Mouse (Mus musculus) intestine, embryonic 15.5 days (tissue): ENCODE measurements around the gene Dmrtb1. TPM values are rescaled to one million over a fixed set of nuclear protein-coding genes. Genes with fewer than 3 reads are reported as not detected.

ENCODE experiments used
- ATAC-seq: fragments of 200-750 bp; cut with Nextera tagmentation; 2 replicates; pipeline ENCODE4 v1.8.0; 2017; ENCODE audit warnings: moderate TSS enrichment, moderate library complexity
- H3K27ac ChIP-seq: fragments of 300-500 bp; sonication (generic); 2 replicates; pipeline ENCODE4 v1.5.1; 2015; ENCODE audit warnings: mild to moderate bottlenecking, inconsistent platforms
- H3K27me3 ChIP-seq: fragments of 300-500 bp; sonication (generic); replicated peaks from 2 replicates; pipeline ENCODE4 v1.6.1; 2015; ENCODE audit warnings: inconsistent platforms
- H3K36me3 ChIP-seq: fragments of 300-500 bp; sonication (generic); 2 replicates; pipeline ENCODE4 v1.6.1; 2015; ENCODE audit warnings: inconsistent platforms
- H3K4me1 ChIP-seq: fragments of 300-500 bp; sonication (generic); replicated peaks from 2 replicates; pipeline ENCODE4 v1.6.1; 2015; ENCODE audit warnings: inconsistent platforms
- H3K4me2 ChIP-seq: fragments of 300-500 bp; sonication (generic); replicated peaks from 2 replicates; pipeline ENCODE4 v1.6.1; 2015; ENCODE audit warnings: mild to moderate bottlenecking, inconsistent platforms
- H3K4me3 ChIP-seq: fragments of 300-500 bp; sonication (generic); replicated peaks from 2 replicates; pipeline ENCODE4 v1.5.1; 2015; ENCODE audit warnings: inconsistent platforms
- H3K9ac ChIP-seq: fragments of 300-500 bp; sonication (generic); 2 replicates; pipeline ENCODE4 v1.6.1; 2015; ENCODE audit warnings: inconsistent platforms
- H3K9me3 ChIP-seq: fragments of 300-500 bp; sonication (generic); 2 replicates; pipeline ENCODE4 v1.6.1; 2016; ENCODE audit warnings: inconsistent platforms
- WGBS: fragments of 180-500 bp; shearing (Covaris S2); methylation state at CpG from one replicate; pipeline ENCODE4 v1.1.7; 2015; 5-methylcytosine and 5-hydroxymethylcytosine counted together
- polyA plus RNA-seq: library from polyadenylated mRNA; unstranded; fragments of >200 nt; fragmentation: Nextera tagmentation; extraction: Ambion mirVana; gene quantifications from 2 replicates; pipeline ENCODE4 v1.2.1, GENCODE M21; 2015

Gene Dmrtb1
- polyA plus RNA-seq, 1 experiment from 2014 or later, result not detected

DNA sequence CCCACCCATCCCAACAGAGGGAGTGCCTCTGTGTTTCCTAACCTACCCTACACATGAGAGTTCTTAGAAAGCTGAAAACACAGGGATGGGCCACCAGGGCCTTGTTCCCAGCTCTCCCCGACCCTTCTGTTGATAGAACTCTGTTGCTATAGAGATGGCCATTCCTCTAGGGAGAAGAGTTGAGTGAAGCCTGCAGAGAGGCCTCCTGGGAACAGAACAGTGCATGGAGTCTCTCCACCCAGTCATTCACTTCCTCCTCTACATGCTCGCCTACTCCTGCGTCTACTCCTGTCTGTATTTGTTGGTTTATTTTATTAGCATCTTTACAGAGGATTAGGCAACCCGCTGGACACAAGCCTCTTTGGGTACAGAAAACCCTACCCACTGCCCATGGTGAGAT is 22.9 kb upstream of the Dmrtb1 start:
- Histone ChIP-seq H3K9me3 (no peaks in the 10 kb centered on the region), H3K36me3 (no peaks in the 10 kb centered on the region), H3K9ac (no peak overlapping the region), H3K4me2 (no peak overlapping the region), H3K27ac (no peak overlapping the region), H3K4me3 (no peak overlapping the region), H3K27me3 (no peaks in the 10 kb centered on the region), H3K4me1 (no peaks in the 10 kb centered on the region)
- ATAC-seq, result no peak
- WGBS, result 68% methylated on average over 4 of the region's 4 CpGs

DNA sequence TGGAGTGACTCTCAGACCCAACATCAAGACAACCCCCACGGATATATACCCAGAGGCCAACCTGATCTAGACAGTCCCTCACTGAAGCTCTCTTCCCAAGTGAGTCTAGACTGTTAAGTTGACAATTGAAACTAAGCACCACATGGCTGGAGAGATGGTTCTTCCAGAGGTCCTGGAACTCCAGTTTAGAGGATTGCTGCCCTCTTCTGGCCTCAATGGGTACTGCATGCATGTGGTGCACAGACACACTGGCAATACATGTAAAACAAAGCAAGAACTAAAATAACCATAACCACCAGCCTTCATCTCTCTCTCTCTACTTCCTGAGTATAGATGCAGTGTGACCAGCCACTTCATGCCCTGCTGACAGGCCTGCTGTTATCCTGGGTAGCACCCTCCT is 20.2 kb upstream of the Dmrtb1 start:
- H3K9me3 ChIP-seq, result no peaks in the 10 kb centered on the region
- ATAC-seq, result no peak
- H3K4me1 ChIP-seq, result no peaks in the 10 kb centered on the region
- H3K27ac ChIP-seq, result no peak overlapping the region
- H3K4me2 ChIP-seq, result no peak overlapping the region
- H3K27me3 ChIP-seq, result no peaks in the 10 kb centered on the region
- H3K4me3 ChIP-seq, result no peak overlapping the region
- H3K9ac ChIP-seq, result no peak overlapping the region
- no peaks in the 10 kb centered on the region for H3K36me3 ChIP-seq
- 82% methylated on average over 1 of the region's 1 CpGs for WGBS

DNA sequence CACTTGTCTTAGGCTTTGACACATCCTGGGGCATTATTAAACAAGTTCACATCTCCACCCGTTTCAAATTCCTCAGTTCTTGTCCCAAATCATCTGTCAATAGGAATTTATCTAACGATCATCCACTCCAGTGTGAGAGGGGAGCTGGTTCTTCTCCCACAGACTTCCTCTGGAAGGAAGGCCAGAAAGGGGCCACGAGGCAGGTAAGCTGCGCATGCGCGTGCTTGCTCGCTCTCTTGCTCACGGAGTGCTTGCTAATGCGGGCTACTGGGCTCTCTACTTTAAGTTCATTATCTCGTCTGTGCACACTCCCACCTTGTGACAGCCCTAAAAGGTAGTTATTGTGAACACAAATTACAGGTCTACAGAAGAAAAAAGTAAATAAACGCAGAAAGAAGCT is 17.6 kb upstream of the Dmrtb1 start:
- no peaks in the 10 kb centered on the region for H3K36me3 ChIP-seq
- H3K9ac ChIP-seq, result no peak overlapping the region
- H3K4me2 ChIP-seq, result no peak overlapping the region
- no peaks in the 10 kb centered on the region for H3K9me3 ChIP-seq
- no peaks in the 10 kb centered on the region for H3K27me3 ChIP-seq
- H3K4me3 ChIP-seq, result no peak overlapping the region
- 74% methylated on average over 11 of the region's 11 CpGs for WGBS
- ATAC-seq, result no peak
- no peak overlapping the region for H3K27ac ChIP-seq
- no peaks in the 10 kb centered on the region for H3K4me1 ChIP-seq

DNA sequence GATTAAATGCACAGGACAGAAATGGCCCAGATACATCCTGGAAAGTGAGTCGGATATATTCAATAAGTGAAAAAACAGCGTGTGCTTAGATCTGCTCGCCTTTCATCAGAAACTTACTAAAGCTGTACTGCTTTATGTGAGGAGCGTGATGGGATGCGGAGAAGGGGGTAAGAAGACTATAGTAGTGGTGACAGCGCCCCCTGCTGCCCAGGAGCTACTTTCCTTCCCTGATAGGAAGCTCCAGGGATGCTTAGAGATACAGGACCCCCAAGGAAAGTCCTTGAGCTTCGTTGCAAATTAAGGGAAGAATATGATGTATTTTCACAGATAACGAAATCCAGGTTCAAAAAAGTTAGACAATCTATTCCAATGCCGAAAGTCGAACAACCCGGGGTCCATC is 17.1 kb upstream of the Dmrtb1 start:
- no peaks in the 10 kb centered on the region for H3K4me1 ChIP-seq
- no peaks in the 10 kb centered on the region for H3K27me3 ChIP-seq
- ATAC-seq, result no peak
- H3K4me2 ChIP-seq, result no peak overlapping the region
- 34% methylated on average over 11 of the region's 11 CpGs for WGBS
- H3K9me3 ChIP-seq, result no peaks in the 10 kb centered on the region
- no peak overlapping the region for H3K4me3 ChIP-seq
- H3K27ac ChIP-seq, result no peak overlapping the region
- no peaks in the 10 kb centered on the region for H3K36me3 ChIP-seq
- no peak overlapping the region for H3K9ac ChIP-seq

DNA sequence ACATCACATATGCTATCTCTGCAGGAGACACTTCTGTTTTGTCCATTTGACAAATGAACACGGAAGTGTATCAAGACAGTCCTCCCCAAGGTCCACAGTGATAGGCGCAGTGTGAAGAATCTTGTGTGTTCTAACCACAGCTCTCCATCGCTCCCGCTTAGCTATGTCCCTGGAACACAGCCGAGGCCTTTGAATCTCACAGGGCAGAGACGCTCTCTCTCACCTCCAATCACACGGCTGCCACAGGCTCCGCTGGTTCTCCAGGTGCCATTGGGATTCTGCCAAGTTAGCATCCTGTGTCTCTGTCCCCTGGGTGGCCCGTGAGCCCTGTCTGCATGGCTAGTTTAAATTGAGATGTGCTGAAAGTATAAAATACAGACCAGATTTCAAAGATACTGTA is 15.2 kb upstream of the Dmrtb1 start:
- ATAC-seq, result no peak
- 82% methylated on average over 9 of the region's 9 CpGs for WGBS

DNA sequence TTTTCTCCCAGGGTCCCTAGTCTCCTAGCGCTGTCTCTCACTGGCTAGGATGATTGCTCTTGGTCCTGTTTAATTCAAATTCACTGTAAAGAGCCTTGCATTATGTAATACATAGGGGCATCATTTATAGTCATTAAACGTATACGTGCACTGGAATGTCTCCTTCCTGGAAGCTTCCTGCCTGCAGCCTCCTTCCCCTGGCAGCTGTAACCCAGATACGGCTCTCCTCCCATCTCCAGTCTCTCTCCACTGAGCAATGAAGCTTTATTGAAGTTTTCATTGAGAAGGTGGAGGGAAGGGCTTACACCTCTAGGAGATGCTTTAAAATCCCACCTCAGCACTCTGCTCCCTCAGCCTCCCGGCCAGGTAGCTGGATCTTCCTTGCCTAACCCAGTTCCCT is 9.8 kb upstream of the Dmrtb1 start:
- Histone ChIP-seq H3K4me2 (no peak overlapping the region), H3K9ac (no peak overlapping the region), H3K36me3 (no peaks in the 10 kb centered on the region), H3K4me1 (no peaks in the 10 kb centered on the region), H3K27ac (no peak overlapping the region), H3K4me3 (no peak overlapping the region), H3K27me3 (no peaks in the 10 kb centered on the region), H3K9me3 (no peaks in the 10 kb centered on the region)
- 44% methylated on average over 5 of the region's 5 CpGs for WGBS
- ATAC-seq, result no peak

More for the DNA sequence above, 15.2 kb upstream of the Dmrtb1 start:
- no peak overlapping the region for H3K4me2 ChIP-seq
- no peaks in the 10 kb centered on the region for H3K4me1 ChIP-seq
- no peak overlapping the region for H3K9ac ChIP-seq
- no peaks in the 10 kb centered on the region for H3K9me3 ChIP-seq
- H3K27me3 ChIP-seq, result no peaks in the 10 kb centered on the region
- no peaks in the 10 kb centered on the region for H3K36me3 ChIP-seq
- no peak overlapping the region for H3K27ac ChIP-seq
- no peak overlapping the region for H3K4me3 ChIP-seq

DNA sequence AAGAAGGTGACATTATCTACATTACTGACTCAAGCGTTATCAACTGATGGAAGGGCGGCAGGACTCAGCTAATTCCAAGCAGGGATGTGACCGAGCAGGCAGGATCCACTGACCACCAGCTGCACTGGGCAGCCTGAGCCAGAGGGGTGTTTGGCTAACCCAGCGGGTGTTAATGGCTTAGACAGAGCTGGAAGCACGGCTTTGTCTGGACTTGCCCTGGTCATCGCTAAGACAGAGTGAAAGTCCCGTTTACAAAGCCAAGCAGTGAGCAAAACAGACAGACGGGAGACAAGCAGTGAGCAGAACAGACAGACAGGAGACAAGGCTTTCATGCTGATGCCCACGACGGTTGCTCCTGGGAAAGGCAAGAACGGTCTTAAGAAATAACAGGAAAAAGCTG is 4.2 kb upstream of the Dmrtb1 start:
- Histone ChIP-seq H3K27ac (no peak overlapping the region), H3K4me3 (no peak overlapping the region), H3K4me2 (no peak overlapping the region), H3K9ac (no peak overlapping the region), H3K36me3 (no peaks in the 10 kb centered on the region), H3K9me3 (no peaks in the 10 kb centered on the region), H3K4me1 (no peaks in the 10 kb centered on the region), H3K27me3 (no peaks in the 10 kb centered on the region)
- no peak for ATAC-seq
- 19% methylated on average over 11 of the region's 11 CpGs for whole genome bisulfite sequencing

DNA sequence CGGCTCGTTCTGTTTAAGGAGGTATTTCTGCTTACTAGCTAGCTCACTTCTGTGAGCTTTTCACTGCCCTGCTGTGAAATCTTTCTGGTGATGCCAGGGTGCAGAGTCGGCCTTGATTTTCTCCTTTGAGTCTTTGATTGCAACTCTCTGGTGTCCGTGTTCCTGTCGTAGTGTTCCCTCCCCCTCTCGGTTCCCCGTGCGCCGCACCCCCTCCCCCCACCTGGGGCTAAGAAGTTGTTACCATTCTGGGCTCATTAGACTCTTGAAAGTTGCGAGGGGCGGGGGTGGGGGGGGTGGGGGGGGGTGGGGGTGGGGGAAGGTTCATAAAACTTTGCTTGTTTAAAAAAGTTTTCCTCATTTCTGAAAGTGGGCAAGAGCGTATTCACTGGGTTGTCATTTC is 3.1 kb upstream of the Dmrtb1 start:
- no peak for ATAC-seq
- no peak overlapping the region for H3K27ac ChIP-seq
- H3K27me3 ChIP-seq, result no peaks in the 10 kb centered on the region
- H3K36me3 ChIP-seq, result no peaks in the 10 kb centered on the region
- H3K4me3 ChIP-seq, result no peak overlapping the region
- H3K4me2 ChIP-seq, result no peak overlapping the region
- H3K9me3 ChIP-seq, result no peaks in the 10 kb centered on the region
- no peak overlapping the region for H3K9ac ChIP-seq
- WGBS, result 27% methylated on average over 12 of the region's 12 CpGs
- H3K4me1 ChIP-seq, result no peaks in the 10 kb centered on the region

DNA sequence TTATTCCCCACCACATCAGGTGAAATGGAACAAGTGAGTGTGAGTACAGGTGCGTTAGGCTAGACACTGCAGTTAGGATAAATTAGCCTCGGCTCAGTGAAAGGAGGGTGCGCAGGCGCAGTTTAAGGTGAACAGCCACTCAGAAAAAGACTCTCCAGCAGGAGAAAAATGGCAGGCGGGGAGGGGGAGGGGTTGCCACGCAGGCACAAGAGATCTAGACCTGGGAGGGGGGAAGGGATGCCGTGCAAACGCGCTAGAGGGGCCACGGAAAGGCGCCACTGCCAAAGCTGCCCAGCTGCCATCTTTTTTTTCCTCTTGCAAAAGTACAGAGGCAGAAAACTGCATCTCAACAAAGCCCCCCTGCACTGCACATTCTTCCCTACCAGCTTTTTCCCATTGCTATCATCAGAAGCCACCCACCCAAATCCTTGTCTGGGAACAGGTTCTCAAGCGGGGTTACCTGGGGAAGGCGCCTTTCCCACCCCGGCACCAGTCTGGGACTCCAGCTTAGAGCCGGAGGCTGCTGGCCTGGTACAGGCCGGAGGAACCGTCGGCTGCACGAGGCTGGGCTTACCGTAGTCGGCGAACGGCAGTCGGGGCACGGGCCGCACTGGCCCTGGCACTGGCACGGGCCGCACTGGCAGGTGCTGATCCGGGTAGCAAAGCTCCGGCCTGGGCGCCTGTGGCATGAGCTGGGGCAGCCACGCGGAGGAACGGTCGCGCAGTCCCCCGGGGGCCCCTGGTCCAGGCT is 849 bp downstream of the Dmrtb1 start:
- H3K4me1 ChIP-seq, result no peaks in the 10 kb centered on the region
- 87% methylated on average over 36 of the region's 37 CpGs for WGBS

DNA sequence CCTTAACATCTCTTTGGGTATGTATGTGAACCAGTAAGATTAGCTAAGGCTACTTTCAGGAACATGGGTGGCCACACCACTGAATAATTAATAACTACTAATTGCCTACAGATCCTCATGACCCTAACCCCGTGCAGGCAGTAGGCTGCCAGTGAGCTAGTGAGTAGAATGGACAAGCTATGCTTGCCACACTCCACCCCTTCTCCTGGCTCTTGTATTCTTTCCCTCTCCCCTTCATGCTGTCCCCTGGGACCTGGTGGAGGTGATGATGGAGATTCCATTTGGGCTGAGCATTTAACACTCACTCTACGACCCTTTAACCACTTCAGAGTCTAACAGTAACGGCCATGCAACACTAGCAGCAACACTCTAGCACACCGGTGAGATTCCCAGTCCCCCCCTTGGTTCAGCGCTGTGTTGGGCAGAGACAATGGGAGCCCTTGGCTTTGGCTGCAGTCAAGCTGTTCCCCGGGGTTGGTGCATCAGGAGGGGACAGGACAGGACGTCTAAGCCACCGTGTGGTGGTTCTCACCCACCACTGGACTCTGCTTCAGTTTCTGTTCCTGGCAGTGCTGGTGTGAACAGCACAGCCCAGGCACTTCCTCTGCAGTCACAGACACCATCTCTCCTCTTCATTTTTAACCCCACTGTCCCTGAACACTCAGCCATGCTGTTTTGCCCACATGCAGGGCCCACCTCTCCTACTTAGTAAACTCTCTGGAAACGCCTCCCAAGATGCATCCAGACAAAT is 2.8 kb downstream of the Dmrtb1 start:
- Histone ChIP-seq H3K36me3 (no peaks in the 10 kb centered on the region), H3K27me3 (no peaks in the 10 kb centered on the region), H3K9ac (no peak overlapping the region), H3K4me1 (no peaks in the 10 kb centered on the region), H3K9me3 (no peaks in the 10 kb centered on the region), H3K4me2 (no peak overlapping the region), H3K27ac (no peak overlapping the region), H3K4me3 (no peak overlapping the region)
- WGBS, result 55% methylated on average over 9 of the region's 9 CpGs
- no peak for ATAC-seq

More for the DNA sequence above, 849 bp downstream of the Dmrtb1 start:
- Histone ChIP-seq H3K9me3 (no peaks in the 10 kb centered on the region), H3K9ac (no peak overlapping the region), H3K27me3 (no peaks in the 10 kb centered on the region), H3K36me3 (no peaks in the 10 kb centered on the region), H3K27ac (no peak overlapping the region), H3K4me2 (no peak overlapping the region), H3K4me3 (no peak overlapping the region)
- no peak for ATAC-seq

DNA sequence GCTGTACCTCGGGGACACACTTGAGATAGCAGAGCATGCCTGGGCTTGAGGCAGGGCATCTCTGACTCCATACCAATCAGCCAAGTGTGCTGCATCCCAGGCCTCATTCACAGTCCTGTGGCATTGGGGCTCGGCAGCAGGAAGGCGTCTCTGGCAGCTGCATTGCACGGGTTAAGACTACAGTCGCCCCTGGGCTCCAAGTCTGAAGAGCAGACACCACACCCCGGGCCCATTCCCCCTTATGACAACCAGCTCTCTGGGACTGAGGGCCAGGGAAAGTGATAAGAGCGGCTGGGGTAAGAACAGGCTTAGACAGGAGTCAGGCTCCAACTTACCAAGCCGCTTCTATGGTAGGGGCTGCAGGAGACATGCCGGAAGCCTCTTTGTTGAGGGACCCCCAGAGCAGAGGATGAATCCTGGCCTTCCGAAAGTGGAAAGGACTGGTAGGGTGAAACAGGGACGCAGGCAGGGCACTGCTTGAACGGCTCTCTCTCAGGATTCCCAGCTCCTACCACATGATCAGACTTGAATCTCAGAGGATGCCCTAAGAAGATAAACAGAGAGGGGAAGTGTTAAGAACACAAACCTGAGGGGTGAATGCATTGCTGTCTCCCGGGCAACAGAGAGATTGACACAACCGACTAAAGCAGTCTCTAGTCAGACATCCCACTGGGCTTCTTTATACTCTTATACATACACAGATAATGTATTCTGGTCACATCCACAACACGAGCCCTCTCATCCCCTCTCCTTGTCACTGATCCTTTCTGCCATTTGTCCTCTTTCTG is 3.5 kb downstream of the Dmrtb1 start:
- Histone ChIP-seq H3K4me3 (no peak overlapping the region), H3K9ac (no peak overlapping the region), H3K27ac (no peak overlapping the region), H3K9me3 (no peaks in the 10 kb centered on the region), H3K36me3 (no peaks in the 10 kb centered on the region), H3K4me1 (no peaks in the 10 kb centered on the region), H3K4me2 (no peak overlapping the region), H3K27me3 (no peaks in the 10 kb centered on the region)
- no peak for ATAC-seq
- 44% methylated on average over 15 of the region's 15 CpGs for WGBS

DNA sequence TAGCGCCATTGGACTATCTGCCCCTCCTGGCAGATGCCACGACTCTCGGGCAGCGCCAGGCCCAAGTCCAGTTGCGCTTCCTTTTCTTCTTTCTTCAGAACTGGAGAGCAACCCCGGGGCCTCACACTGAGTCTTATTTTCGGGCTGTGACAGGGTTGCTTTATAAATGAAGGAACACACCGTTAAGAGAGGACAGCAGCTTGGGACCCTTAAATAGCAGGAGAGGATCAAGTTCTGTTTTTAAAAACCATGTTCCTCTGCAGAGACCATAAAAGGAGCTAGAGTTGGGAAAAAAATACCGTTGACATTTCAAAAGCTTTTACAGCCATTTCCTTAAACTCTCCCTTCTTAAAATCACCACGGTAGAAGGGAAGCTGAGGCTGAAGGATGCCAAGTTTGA is 8.4 kb downstream of the Dmrtb1 start:
- Histone ChIP-seq H3K4me2 (no peak overlapping the region), H3K4me1 (no peaks in the 10 kb centered on the region; the same call in 1 of the 2 replicates), H3K9ac (no peak overlapping the region), H3K9me3 (no peaks in the 10 kb centered on the region), H3K27me3 (0 out of 2 replicates have a peak, but pooled peaks cover 5% of the 10 kb centered on the region), H3K4me3 (no peak overlapping the region), H3K27ac (no peak overlapping the region), H3K36me3 (no peaks in the 10 kb centered on the region)
- WGBS, result 61% methylated on average over 10 of the region's 10 CpGs
- ATAC-seq, result no peak
